Comparison of ENCODE assay signal across 8 mouse cellular contexts in genomic region chr11:80577747-80578640, GRCm38 (mm10).
DNase-seq lines count a peak whose midpoint lies in the region; ATAC-seq and TF ChIP-seq lines count a peak whose summit lies in the region.

No protein-coding gene starts in this region.

- 23% methylated on average over 14 of the region's 14 CpGs for WGBS in forebrain, embryonic 10.5 days
- WGBS in intestine, embryonic 16.5 days = 25% methylated on average over 14 of the region's 14 CpGs
- 7% methylated on average over 14 of the region's 14 CpGs for WGBS in midbrain, embryonic 13.5 days
- WGBS in stomach, embryonic 15.5 days = 23% methylated on average over 14 of the region's 14 CpGs
- whole genome bisulfite sequencing in thymus, adult 2 months = 83% methylated on average over 14 of the region's 14 CpGs

- no peak overlapping the region for H3K4me2 ChIP-seq in intestine, embryonic 16.5 days (ENCODE audit: low read depth, low read length)
- H3K4me2 ChIP-seq in midbrain, embryonic 13.5 days (replicated peaks) = peak overlapping the region; percentile 48
- H3K4me2 ChIP-seq in stomach, embryonic 15.5 days = peak overlapping the region; percentile 27; the same call in 1 of the 2 replicates

- no peak overlapping the region for H3K27ac ChIP-seq in MEL (ENCODE audit: control insufficient read depth, low read depth, low read length)
- H3K27ac ChIP-seq in forebrain, embryonic 10.5 days = peak overlapping the region; percentile 61; the same call in 1 of the 2 replicates
- H3K27ac ChIP-seq in intestine, embryonic 16.5 days (ENCODE audit: low read length) = no peak overlapping the region
- peak overlapping the region; percentile 96 for H3K27ac ChIP-seq in midbrain, embryonic 13.5 days
- no peak overlapping the region for H3K27ac ChIP-seq in stomach, embryonic 15.5 days
- no peak overlapping the region for H3K27ac ChIP-seq in thymus, adult 2 months (ENCODE audit: control insufficient read depth, insufficient read depth, low read length)

- no peaks in the 10 kb centered on the region for H3K36me3 ChIP-seq in MEL (ENCODE audit: control insufficient read depth in 1 of 2, insufficient read depth in 2 of 2, low read length in 2 of 2)
- H3K36me3 ChIP-seq in forebrain, embryonic 10.5 days (replicated peaks) = no peaks in the 10 kb centered on the region
- no peaks in the 10 kb centered on the region for H3K36me3 ChIP-seq in intestine, embryonic 16.5 days (ENCODE audit: control insufficient read depth, insufficient read depth, low read length)
- no peaks in the 10 kb centered on the region for H3K36me3 ChIP-seq in midbrain, embryonic 13.5 days
- no peaks in the 10 kb centered on the region for H3K36me3 ChIP-seq in stomach, embryonic 15.5 days
- no peaks in the 10 kb centered on the region for H3K36me3 ChIP-seq in thymus, adult 2 months (ENCODE audit: control insufficient read depth, insufficient read depth, low read length)

- H3K4me1 ChIP-seq in MEL (ENCODE audit: control insufficient read depth in 1 of 2, insufficient read depth in 2 of 2, low read length in 2 of 2) = no peaks in the 10 kb centered on the region
- H3K4me1 ChIP-seq in forebrain, embryonic 10.5 days = peaks cover 25% of the 10 kb centered on the region
- H3K4me1 ChIP-seq in intestine, embryonic 16.5 days (ENCODE audit: control insufficient read depth, insufficient read depth, low read length) = no peaks in the 10 kb centered on the region
- H3K4me1 ChIP-seq in midbrain, embryonic 13.5 days (replicated peaks) = peaks cover 41% of the 10 kb centered on the region
- no peaks in the 10 kb centered on the region for H3K4me1 ChIP-seq in stomach, embryonic 15.5 days
- H3K4me1 ChIP-seq in thymus, adult 2 months (replicated peaks; ENCODE audit: control insufficient read depth, insufficient read depth, low read length) = no peaks in the 10 kb centered on the region

- TF ChIP-seq CTCF in MEL (IDR thresholded peaks at IDR 0.05 in 2 of 3, conservative IDR thresholded peaks at IDR 0.05 in 1 of 3; ENCODE audit: control insufficient read depth in 1 of 3, insufficient read depth in 1 of 3, low read depth in 2 of 3, low read length in 3 of 3, poor library complexity in 1 of 3, severe bottlenecking in 1 of 3) = no peak
- TF ChIP-seq CTCF in thymus, adult 2 months (IDR thresholded peaks at IDR 0.05; ENCODE audit: borderline replicate concordance, control insufficient read depth, extremely low read depth, insufficient read depth, low read length, poor library complexity) = no peak

- H3K79me2 ChIP-seq in MEL (ENCODE audit: control insufficient read depth, insufficient read depth, low read length, poor library complexity) = no peaks in the 10 kb centered on the region

- no peak for TF ChIP-seq RAD21 in MEL (IDR thresholded peaks at IDR 0.05; ENCODE audit: low read depth, low read length)

- TF ChIP-seq POLR2A in MEL (IDR thresholded peaks at IDR 0.05; ENCODE audit: control insufficient read depth in 1 of 2, insufficient read depth in 1 of 2, low read depth in 1 of 2, low read length in 2 of 2, poor library complexity in 1 of 2) = no peak
- TF ChIP-seq POLR2A in thymus, adult 2 months (IDR thresholded peaks at IDR 0.05; ENCODE audit: control insufficient read depth, extremely low read depth, insufficient read depth, low read length, poor library complexity) = no peak

- peak; percentile 38 for DNase-seq in MEL (ENCODE audit: low read depth, low spot score)
- DNase-seq in adrenal gland, postnatal 36 days = peak; percentile 83 to 85
- peak; percentile 61 for DNase-seq in forebrain, embryonic 10.5 days (ENCODE audit: extremely low spot score, low spot score)
- peak; percentile 50 to 79 for DNase-seq in left cerebral cortex, adult 8-10 months (ENCODE audit: low spot score in 2 of 2)
- no peak for DNase-seq in thymus, adult 2 months

- ATAC-seq in intestine, embryonic 16.5 days = peak; percentile 73
- peak; percentile 99 for ATAC-seq in midbrain, embryonic 13.5 days
- no peak for ATAC-seq in stomach, embryonic 15.5 days (ENCODE audit: insufficient read depth, low FRiP score, low read depth)

- H3K9ac ChIP-seq in MEL (ENCODE audit: control insufficient read depth, low read depth, low read length, poor library complexity, severe bottlenecking) = no peak overlapping the region
- H3K9ac ChIP-seq in intestine, embryonic 16.5 days (ENCODE audit: low read depth, low read length) = no peak overlapping the region
- peak overlapping the region; percentile 49 for H3K9ac ChIP-seq in midbrain, embryonic 13.5 days (replicated peaks)
- no peak overlapping the region for H3K9ac ChIP-seq in stomach, embryonic 15.5 days

- H3K9me3 ChIP-seq in MEL (replicated peaks; ENCODE audit: insufficient read depth, low read length) = no peaks in the 10 kb centered on the region
- no peaks in the 10 kb centered on the region for H3K9me3 ChIP-seq in forebrain, embryonic 10.5 days
- no peaks in the 10 kb centered on the region for H3K9me3 ChIP-seq in intestine, embryonic 16.5 days (ENCODE audit: control insufficient read depth, low read length)
- no peaks in the 10 kb centered on the region for H3K9me3 ChIP-seq in midbrain, embryonic 13.5 days
- H3K9me3 ChIP-seq in stomach, embryonic 15.5 days = no peaks in the 10 kb centered on the region

- no peak overlapping the region for H3K4me3 ChIP-seq in MEL (ENCODE audit: control insufficient read depth in 1 of 2, insufficient read depth in 1 of 2, low read depth in 2 of 2, low read length in 2 of 2)
- peak overlapping the region; percentile 36 for H3K4me3 ChIP-seq in forebrain, embryonic 10.5 days
- no peak overlapping the region for H3K4me3 ChIP-seq in intestine, embryonic 16.5 days (ENCODE audit: low read length)
- H3K4me3 ChIP-seq in midbrain, embryonic 13.5 days (replicated peaks) = peak overlapping the region; percentile 16
- no peak overlapping the region for H3K4me3 ChIP-seq in stomach, embryonic 15.5 days (replicated peaks)
- no peak overlapping the region for H3K4me3 ChIP-seq in thymus, adult 2 months (ENCODE audit: control insufficient read depth, insufficient read depth, low read length)

- TF ChIP-seq EP300 in MEL (IDR thresholded peaks at IDR 0.05; ENCODE audit: low read depth in 1 of 2, low read length in 2 of 2) = no peak

- no peaks in the 10 kb centered on the region for H3K27me3 ChIP-seq in MEL (ENCODE audit: control insufficient read depth in 1 of 2, insufficient read depth in 2 of 2, low read length in 2 of 2)
- H3K27me3 ChIP-seq in forebrain, embryonic 10.5 days (ENCODE audit: poor library complexity, severe bottlenecking) = peaks cover 67% of the 10 kb centered on the region
- no peaks in the 10 kb centered on the region for H3K27me3 ChIP-seq in intestine, embryonic 16.5 days (replicated peaks; ENCODE audit: control insufficient read depth, insufficient read depth, low read length)
- peaks cover 11% of the 10 kb centered on the region for H3K27me3 ChIP-seq in midbrain, embryonic 13.5 days
- no peaks in the 10 kb centered on the region for H3K27me3 ChIP-seq in stomach, embryonic 15.5 days (replicated peaks)
- H3K27me3 ChIP-seq in thymus, adult 2 months (ENCODE audit: control insufficient read depth, insufficient read depth, low read length) = no peaks in the 10 kb centered on the region

TF ChIP-seq in MEL, 35 proteins besides CTCF, POLR2A, EP300 and RAD21:
- TF ChIP-seq ZNF384 (IDR thresholded peaks at IDR 0.05; ENCODE audit: low read depth, low read length) (no peak), TCF12 (IDR thresholded peaks at IDR 0.05; ENCODE audit: low read depth, low read length) (no peak), USF2 (IDR thresholded peaks at IDR 0.05; ENCODE audit: borderline replicate concordance in 1 of 2, insufficient read depth in 1 of 2, low read depth in 1 of 2, low read length in 2 of 2) (no peak), ZKSCAN1 (IDR thresholded peaks at IDR 0.05; ENCODE audit: low read depth, low read length) (no peak), TBP (IDR thresholded peaks at IDR 0.05; ENCODE audit: low read depth, low read length) (no peak)

Comparison
In these comparisons a context has a peak if more than half of its experiments do, and no peak if none do; other contexts are left out.
1. H3K27ac ChIP-seq: peak in forebrain, embryonic 10.5 days (single experiment) and midbrain, embryonic 13.5 days (single experiment); none in MEL (single experiment), intestine, embryonic 16.5 days (single experiment), stomach, embryonic 15.5 days (single experiment) and thymus, adult 2 months (single experiment).
2. H3K4me3 ChIP-seq: peak in forebrain, embryonic 10.5 days (single experiment) and midbrain, embryonic 13.5 days (single experiment); none in MEL (0 of 2), intestine, embryonic 16.5 days (single experiment), stomach, embryonic 15.5 days (single experiment) and thymus, adult 2 months (single experiment).